Mouse (Mus musculus) ES-Bruce4 (cell line): ENCODE data around the gene Chrnb4.

Experiments
- CTCF ChIP-seq: IDR thresholded peaks from one replicate; pipeline ENCODE4 v1.8.1; 2011; ENCODE audit warnings: low read depth, low read length
- EP300 ChIP-seq: IDR thresholded peaks from 2 replicates; pipeline ENCODE4 v1.6.1; 2011; ENCODE audit warnings: low read depth, low read length; ENCODE audit not compliant: insufficient read depth
- POLR2A ChIP-seq: IDR thresholded peaks from one replicate; pipeline ENCODE4 v1.8.1; 2011; ENCODE audit warnings: low read length; ENCODE audit not compliant: insufficient read depth

DNA sequence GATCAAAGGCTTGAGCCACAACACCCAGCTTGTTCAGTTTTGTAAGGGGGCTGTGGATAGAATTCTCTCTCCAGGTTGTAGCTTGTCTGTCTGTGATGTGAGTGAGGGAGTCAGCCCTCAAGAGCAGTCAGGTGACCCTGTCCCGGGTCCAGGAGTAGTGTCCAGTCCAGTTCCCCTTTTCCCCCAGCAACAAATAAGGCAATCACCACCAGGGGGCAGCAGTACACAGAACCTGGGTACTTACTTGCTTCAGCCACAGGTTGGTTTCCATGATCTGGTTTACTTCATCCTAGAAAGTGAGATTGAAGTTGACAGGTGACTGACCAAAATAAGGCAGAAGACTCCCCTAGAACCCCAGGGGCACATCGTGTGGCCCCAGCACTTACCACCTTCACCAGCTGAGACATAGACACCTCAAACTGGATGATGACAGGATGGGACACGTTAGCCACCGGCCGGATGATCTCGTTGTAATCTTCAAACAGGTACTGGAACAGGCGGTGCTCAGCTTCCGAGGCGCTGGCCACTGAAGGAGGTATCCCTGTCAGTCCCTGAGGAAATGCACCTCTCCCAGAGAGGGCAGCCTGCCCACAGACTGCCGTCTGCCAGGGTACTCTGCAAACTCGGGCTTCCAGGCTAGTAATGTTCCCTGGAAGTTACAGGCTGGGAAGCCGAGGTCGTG is 24.5 kb downstream of the Chrnb4 start:
- no peak for TF ChIP-seq POLR2A
- TF ChIP-seq CTCF = peak; percentile 62
- TF ChIP-seq EP300 = no peak
